Mouse (Mus musculus): ENCODE measurements around the gene Rap1a.
"Not testable (repeated sequence)": the region's sequence is repeated elsewhere in the genome, so short reads cannot be mapped to it uniquely, and the experiment has no call there.

The Rap1a gene

DNA sequence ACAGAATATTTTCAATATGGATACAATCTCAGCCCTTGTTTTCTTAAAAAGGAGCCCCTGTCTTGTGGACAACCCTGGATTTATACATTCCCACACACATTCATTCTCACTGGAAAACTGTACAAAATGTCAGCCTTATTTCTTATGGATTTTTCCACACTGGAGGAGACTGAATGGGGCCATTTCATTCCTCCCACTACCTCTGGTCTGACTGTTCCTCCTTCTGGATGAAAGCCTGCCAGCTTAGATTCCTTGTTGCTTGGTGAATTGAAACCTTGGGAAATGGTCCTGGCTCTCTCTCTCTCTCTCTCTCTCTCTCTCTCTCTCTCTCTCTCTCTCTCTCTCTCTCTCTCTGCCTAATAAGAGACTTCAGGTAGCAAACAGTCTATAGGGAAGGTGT lies 88.3 kb downstream of the Rap1a start:
- no peak for DNase-seq

DNA sequence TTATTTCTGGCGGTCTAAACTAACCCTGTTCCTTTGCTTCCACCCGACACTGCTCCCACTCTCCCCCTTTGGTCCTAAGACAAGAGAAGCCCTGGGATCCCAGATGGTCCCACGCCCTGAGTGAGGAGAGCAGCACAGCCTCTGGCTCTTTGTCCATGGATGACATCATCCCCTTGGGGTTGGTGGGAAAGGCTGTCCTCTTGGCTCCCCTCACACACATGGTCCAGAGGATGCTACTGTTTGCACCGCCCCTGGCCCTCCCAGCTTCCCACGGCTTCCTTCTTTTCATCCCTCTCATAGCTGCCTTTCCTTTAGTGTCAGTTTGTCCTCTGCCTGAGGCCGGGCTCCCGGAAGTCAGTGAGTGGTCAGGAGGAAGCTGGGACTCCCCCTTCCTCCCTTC lies 89.4 kb downstream of the Rap1a start:
- no peak for DNase-seq

DNA sequence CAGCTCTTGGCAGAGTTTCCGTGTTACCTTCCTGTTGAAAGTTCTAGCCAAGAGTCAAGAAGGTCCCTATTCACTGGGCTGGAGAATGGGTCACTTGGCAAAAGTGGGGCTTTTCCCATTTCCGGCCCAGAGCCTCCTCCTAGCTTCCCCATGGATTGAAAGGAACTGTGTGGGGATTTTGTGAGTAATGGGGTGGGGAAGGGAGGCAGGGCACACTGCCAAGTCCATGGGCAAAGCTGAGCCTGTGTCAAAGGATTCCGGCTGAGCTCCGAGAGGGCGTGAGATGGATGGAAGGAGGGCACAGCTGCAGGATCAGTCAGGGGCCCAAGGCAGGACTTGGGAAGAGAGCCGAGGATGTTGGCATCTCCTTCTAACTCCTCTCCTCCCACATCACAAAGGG lies 90.9 kb downstream of the Rap1a start:
- DNase-seq = peak; percentile 15

DNA sequence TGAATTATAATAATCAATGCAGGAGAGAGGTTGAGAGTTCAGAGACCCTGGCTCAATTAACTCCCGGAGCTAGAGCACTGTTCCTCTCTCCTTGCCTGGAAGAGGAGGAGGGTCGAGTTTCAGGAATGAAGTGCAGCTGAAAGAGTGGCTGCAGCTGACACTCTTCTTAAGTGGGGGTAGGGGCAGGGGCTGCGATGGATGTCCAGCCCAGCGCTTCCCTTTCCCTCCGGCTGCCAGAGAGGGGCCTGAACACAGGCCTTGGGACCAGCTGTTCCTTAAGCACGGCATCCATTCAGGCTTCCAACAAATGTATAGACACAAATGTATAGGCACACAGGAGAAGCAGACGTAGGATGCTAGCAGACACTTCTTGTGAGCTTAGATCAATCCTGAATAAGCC lies 93.5 kb downstream of the Rap1a start:
- DNase-seq = no peak

DNA sequence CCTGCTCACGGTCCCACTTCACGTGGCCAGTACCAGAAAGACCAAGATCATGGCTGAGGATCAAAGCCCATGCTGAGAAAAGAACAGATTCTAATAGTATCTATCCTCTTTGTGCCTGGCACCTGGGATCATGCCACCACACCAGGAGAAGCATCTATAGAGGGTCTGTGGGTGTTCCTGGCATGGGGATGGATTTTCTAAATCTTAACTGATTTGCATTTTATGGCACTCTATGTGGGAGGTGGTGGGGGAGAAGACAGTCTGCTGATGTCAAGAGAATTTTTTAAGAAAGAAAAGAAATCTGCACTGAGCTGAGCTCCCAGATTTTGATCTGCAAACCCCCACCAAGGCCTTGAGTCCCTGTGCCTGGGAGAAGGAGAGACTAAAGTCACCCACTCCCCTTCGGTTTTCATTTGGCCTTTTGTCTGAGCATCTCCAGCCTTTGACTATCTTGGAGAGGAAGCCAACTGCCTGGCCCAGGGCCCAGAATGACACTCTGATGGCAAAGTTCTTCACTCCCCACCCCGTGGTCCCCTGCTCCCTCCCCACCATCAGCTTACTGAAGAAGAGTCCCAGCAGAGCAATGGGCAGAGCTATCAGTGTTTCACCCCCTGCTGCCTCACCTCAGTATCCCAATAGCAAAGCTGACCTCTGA lies 94.6 kb downstream of the Rap1a start:
- peak; percentile 41 for DNase-seq

DNA sequence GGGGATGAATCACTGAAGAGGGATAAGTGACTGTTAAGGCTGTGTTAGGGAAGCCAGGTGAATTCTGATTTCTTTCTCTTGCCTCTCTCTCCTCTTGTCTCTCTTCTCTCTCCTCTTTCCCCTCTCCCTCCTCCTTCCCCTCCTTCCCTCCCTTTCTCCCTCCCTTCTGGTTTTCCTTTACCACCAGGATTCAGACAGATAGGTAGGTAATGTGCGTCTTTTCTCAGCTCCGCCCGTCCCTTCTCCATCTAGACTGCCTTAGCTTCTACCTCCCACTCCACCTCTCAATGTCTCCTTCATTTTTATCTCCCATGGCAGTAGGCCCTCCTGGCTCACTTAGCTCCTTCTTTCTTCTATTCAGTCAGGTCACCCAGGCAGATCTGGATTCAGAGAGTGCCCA lies 95.6 kb downstream of the Rap1a start:
- no peak for DNase-seq

DNA sequence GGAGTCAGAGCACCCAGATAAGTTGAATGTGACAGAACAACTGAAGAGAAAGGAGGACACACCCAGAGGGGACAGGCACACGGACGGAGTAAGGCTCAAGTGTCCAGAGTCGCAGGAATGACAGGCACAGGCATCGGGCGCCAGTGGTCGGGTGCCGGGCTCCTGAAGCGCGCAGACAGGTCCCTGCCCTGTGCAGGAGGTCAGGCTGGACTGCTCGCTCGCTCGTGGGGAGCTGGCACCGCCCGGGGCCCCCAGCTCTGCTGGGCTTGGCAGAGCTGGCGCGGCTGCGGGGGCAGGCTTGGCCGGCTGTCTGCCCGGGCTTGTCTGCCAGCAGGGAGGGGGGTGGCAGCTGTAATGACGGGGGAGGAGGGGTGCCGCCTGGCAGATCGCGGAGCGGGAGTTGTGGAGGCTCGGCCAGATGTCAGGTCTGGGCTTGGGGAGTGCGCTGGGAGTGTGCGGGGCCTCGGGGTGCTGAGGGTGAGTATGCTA lies 96.0 kb downstream of the Rap1a start:
- DNase-seq = peak; percentile 53

DNA sequence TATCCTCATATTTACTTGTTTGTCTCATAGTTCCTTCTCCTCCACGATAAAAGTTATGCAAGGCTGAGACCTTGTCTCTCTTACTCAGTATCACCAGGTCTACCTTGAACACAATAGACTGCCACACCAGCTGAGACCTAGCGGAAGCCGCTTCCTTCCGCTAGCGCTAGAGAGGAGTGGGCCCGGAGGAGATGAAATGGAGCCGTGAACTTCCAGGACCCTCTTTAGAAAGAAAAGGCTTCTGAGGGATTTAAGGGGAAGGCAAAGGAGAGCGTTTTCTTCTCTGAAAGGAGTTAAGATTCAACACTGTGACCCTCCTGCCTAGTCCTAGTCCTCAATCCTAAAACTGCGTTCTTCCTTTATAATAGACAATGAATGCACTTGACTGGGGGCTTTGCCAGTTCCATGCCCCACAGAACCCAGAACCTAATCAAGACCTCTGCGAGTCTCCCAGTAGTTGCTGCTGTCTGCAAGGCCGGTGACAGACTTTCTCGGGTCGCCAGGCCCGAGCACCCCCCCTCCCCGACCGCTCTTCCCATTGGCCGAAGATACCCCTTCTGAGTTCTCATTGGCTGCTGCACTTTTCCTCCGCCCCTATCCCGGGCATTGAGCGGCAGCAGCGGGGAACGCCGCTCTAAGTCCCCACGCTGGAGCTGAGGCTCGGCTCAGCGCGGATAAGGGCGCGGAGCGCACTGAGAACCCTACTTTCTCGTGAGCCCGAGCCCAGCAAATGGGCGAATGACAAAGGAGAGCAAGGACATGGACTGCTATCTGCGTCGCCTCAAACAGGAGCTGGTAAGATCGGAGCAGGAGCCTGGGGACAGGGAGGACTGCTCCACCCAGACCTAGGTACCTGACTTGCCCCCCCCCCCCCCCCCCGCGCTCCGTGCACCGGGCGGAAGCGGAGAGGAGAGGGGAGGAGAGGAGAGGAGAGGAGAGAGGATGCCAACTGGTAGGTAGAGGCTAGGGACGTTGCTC lies 96.8 kb downstream of the Rap1a start, which contains the start of gene Inka2:
Gene Inka2, plus strand, starts transcription at position 569 of the 978 bp plus-strand sequence.
- peak; percentile 86 for DNase-seq

DNA sequence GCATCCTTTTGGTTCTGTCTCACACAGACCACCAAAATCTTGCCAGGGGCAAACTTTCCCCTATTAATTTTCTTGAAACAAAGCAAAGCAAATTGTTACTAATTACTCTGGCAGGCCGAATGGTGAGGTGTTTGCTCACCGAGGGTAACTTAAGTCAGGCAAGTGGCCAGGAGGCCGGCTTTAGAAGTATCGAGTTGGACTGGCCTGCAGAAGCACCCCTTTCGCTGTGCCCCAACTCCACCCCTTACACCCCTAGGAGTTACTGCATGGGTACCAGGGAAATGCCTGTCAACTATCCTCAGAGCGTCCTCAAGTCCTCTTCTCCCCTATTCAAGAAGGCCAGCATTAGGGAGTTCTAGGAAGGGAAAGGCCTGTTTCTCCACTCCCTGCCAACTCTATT lies 97.6 kb downstream of the Rap1a start:
- no peak for DNase-seq

DNA sequence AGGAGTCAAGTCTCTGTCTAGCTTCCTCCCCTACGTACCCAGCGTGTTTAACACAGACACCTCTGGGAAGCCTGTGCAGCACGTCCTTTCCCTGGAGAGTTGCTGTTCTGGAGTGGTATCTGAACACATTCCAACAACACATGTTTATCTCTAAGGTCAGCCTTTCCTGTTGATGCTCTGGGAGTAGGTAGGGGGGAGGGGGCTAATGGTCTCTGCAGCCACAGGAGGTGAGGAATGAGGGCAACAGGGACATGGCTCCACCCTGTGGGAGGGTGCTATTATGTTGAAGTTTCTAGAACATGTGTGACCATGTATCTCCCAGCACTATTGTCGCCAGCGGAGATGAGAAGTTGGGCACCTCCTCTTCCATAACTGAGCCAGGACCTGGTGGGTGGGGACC lies 99.7 kb downstream of the Rap1a start:
- DNase-seq = peak; percentile 21

DNA sequence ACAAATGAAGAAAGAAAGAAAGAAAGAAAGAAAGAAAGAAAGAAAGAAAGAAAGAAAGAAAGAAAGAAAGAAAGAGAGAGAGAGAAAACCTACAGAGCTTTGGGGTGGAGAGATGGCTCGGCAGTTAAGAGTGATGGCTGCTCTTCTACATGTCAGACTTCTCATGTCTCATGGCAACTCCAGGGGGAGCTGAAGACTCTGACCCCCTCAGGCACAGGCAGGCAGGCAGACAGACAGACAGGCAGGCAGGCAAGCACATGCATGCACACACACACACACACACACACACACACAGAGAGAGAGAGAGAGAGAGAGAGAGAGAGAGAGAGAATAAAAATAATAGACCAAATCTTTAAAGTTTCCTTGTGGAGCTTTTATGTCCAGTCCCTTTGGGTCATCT lies 100.3 kb downstream of the Rap1a start:
- not testable (repeated sequence) for DNase-seq

DNA sequence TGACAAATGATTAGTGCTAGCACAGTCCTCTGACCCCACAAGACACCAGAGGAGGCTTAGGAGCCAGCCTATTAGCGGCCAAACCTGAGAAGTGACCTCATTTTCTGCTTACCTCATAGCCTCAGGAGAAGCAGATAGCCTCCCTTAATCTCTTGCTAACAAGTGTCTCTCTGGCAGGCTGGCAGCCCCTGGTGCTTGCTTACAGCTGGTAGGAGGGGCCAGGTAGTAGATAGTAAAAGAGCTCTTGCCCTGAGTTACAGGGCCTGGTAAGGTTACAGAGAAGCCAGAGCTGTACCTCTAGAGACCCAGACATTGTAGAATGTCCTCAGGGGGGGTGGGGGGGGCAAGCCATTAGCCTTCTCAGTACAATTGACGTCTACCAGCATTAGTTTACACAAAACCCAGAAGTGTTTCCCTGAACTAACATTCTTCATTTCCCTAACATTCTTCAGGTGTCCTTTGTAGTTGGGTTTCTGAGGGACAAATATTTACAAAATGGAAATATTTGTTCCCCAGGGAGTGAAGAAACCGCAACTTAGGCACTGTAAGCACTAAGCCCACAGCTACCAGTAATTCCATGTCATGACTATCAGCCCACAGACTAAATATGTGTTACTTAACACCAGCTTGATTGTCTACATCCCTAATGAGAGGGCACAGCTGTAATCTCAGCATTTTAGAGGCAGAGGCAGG lies 101.7 kb downstream of the Rap1a start:
- DNase-seq = no peak

DNA sequence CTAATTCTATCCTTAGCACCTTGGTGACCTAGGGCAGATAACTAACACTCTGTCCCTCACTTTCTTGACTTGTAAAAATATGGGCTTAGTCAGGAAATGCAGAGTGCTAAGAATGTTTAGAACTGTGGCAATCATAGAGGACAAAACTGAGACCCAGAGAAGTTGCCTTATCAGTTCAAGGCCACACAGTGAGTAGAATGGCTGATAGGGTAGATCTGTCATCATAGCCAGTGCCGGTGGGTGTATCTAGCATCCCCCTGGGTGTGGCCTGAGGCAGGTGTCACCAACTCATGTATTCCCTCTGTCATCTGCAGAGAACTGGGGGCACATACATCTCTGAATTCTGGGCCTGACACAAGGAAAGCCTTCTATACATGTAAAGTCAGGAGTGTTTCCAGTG lies 102.8 kb downstream of the Rap1a start:
- DNase-seq = no peak

DNA sequence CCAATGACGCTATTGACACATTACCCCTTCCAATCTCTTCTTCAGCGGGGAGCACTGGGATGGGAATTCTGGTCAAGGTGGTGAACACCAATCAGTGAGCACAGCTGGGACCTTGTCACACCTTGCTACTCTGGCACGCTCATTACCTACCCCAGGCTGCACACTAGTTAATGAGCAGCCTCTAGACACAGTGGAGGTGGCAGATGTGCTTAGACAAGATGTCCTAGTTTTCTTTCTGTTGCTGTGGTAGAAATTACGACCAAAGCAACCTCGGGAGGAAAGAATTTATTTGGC lies 104.0 kb downstream of the Rap1a start:
- DNase-seq = no peak

DNA sequence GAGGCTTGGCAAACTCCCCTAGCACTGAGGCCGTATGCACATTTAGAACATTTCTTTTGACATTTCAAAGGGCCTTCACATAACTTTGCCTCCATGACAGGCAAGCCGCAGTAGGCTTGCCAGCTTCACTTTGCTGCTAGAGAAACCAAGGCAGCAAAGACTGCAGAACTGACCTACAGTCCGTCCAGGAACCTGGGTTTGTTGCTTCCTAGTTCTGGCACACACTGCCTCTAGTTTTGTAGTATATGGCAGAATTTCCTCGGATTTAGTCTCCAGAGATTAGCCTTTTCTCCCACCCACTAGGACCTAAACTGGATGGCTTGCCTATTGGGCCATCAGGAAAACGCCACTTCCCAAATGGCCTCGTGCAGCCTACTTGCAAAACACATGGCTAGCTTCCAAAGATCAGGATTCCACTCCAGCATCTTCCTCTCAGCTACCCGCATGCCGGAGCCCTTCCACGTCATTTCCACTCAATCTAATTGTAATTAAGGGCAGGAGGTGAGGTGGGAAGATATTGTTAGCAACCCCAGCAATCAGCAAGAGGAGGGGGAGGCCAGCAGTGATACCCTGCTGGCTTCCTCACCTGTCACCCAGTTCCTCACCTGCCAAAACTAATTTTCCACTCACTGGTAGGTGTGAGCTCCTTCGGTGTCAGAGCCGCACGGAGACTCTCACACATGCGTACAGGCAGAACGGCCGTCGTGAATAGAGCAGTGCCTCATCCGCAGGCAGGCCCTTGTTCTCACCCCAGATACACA lies 104.6 kb downstream of the Rap1a start:
- no peak for DNase-seq

DNA sequence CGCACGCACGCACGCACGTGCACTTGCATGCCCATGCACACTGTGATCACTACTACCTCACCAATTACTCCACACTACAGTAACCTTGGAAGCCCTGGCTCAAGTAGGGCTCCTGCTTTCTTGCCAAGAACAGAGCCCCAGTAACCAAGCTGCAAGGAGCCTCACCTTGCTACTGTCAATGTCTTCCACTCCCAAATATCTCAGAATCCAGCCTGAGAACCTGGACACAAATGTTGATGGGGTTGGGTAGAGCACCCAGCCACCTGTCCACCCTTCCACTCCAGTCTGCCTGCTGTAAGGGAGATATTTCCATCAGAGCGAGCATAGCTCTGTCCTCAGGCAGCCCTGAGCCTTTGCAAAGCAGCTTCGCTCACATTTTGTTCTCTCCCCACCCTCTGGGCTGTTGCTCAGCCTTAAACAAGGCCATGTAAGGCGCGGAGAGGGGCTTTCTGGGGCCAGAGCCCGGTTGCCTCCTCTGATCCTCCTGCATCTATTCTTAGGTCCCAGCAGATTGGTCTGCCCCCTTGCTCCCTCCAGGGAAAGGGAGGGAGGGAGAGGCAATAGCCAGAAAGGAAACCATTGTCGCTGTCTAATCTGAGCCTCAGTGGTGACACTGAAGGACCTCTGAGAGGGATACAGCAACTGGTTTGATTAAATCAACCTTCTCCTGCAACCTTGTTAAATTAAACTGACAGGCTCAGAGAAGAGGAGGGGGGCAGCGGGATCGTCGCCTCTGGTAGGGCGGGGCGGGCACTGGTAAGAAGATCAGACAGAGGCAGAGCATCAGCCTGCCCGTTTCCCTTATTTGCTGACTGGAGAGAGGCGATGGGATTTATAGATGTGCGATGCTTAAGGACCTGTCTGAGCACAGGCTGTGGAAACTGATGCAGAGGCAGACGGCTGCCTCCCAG lies 105.4 kb downstream of the Rap1a start:
- no peak for DNase-seq

DNA sequence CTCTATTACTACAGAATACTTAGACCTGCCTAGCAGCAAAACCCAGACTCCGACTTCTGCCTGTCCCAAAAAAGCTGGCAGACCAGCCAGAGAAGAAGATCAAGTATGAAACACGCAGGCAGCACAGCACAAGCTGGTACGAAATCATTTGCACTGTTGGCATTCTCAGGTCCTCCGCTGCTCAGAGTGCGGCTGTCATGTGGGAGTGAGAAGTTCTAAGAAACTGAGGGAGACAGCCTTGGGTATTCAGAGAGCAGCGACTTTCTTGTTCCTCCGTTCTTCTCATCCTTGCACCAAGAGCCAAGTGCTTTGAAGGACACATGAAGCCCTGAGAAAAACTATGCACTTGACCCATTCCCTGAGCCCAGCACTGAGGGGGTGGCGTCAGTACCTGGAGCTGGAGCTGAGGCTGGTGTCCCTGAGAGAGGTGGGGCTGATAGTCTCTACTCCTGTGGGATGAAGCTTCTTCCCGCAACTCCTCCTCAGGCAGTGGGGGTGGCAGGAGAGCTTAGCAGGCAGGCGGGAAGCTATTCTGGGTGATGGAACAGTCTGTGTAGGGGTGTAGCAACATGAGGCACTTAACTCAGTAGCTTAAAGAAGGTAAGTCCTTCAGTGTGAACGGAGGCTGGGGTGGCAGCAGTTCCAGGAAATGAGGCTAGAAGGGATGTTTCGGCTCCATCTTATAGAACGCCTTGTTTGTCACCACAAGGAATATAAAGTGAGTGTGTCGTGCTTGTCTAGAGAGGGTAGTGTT lies 107.6 kb downstream of the Rap1a start:
- no peak for DNase-seq

DNA sequence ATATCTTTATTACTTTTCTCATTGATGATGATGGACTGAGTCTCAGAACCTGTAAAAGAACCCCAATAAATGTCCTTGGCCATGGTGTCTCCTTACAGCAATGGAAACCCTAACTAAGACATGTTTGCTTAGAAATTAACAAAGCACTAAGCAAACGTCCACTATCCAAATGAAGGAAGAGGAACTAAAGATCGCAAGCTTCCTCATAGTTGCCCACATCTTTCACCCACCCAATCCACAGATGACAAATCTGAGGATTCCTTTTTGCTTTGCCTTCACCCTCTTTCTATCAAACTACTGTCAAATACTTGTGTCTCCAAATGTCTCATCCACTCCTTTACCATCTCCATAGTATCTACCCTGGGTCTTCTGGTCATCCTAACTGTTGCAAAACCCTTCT lies 112.6 kb downstream of the Rap1a start:
- no peak for DNase-seq

DNA sequence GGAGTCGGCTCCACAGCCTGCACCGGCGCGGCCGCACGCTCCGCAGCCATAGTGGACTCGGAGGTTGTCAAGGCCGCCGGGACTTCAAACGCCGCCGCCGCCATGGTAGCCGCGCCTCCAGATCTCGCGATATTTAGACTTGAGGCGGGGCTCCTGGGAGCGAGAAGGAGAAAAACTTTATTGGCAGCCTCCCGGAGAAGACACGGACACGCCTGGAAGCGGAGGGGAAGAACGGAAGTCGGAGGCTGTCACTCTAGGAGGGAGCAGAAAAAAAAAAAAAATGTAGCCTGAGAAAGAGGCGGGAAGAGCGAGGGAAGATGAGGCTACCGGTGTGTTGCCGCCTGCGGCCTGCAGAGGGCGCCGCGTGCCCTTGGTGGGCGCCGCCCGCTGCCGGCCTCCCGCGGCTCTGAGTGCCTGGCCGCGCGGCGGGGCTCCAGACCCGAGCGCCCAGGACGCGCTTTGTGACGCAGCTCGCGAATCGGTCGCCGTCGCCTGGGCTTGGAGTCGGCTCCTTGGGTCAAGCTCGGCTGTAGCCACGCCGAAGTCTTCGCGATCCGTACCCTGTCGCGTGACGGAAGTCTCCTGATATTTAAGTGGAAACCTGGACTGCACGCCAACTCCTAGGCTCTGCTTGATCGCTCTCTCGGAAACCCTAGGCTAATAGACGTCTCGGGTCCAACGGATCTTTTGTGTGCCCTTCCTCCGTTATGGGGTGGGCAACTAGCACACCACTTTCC lies 113.6 kb downstream of the Rap1a start, which contains the start of gene Ddx20:
Gene Ddx20, minus strand, starts transcription at position 251 of the 737 bp plus-strand sequence.
- DNase-seq = peak; percentile 97

Data from kidney, postnatal 14 days (tissue).